Mouse (Mus musculus) olfactory bulb, adult 2 months (tissue): ENCODE results near the gene Farsa. TPM values are rescaled to one million over a fixed set of nuclear protein-coding genes. Genes with fewer than 3 reads are reported as not detected.
A peak's percentile ranks its signal among the peaks of the same experiment; 100 is the strongest.
"Not testable (repeated sequence)": the region's sequence is repeated elsewhere in the genome, so short reads cannot be mapped to it uniquely, and the experiment has no call there.

Experiments used
- H3K27ac ChIP-seq: fragments of 200-500 bp; 2 replicates; pipeline ENCODE4 v1.5.1; 2012; ENCODE audit warnings: low read depth, low read length; ENCODE audit not compliant: insufficient read depth
- H3K4me1 ChIP-seq: fragments of 200-500 bp; 2 replicates; pipeline ENCODE4 v1.6.1; 2012; ENCODE audit warnings: low read length; ENCODE audit not compliant: control insufficient read depth, insufficient read depth
- H3K4me3 ChIP-seq: fragments of 200-500 bp; 2 replicates; pipeline ENCODE4 v1.5.1; 2012; ENCODE audit warnings: mild to moderate bottlenecking, low read depth, low read length, moderate library complexity; ENCODE audit not compliant: insufficient read depth
- CTCF ChIP-seq: fragments of 200-500 bp; IDR thresholded peaks from 2 replicates; pipeline ENCODE4 v1.5.1; 2012; ENCODE audit warnings: low read depth, mild to moderate bottlenecking, low read length, moderate library complexity; ENCODE audit not compliant: insufficient read depth
- POLR2A ChIP-seq: fragments of 200-500 bp; IDR thresholded peaks from 2 replicates; pipeline ENCODE4 v1.6.1; 2012; ENCODE audit warnings: mild to moderate bottlenecking, low read depth, low read length, moderate library complexity; ENCODE audit not compliant: insufficient read depth
- WGBS: fragments of 180-500 bp; shearing (Covaris S2); methylation state at CpG from one replicate; pipeline ENCODE4 v1.1.7; 2018; 5-methylcytosine and 5-hydroxymethylcytosine counted together
- polyA plus RNA-seq: library from polyadenylated mRNA; stranded (reverse); fragments of >200 nt; gene quantifications from 2 replicates; pipeline ENCODE4 v1.2.4, GENCODE M21; 2012; ENCODE audit warnings: low replicate concordance; ENCODE audit not compliant: missing spikeins, insufficient read depth, insufficient read length

Gene Farsa
- polyA plus RNA-seq, 1 experiment: not detected

DNA sequence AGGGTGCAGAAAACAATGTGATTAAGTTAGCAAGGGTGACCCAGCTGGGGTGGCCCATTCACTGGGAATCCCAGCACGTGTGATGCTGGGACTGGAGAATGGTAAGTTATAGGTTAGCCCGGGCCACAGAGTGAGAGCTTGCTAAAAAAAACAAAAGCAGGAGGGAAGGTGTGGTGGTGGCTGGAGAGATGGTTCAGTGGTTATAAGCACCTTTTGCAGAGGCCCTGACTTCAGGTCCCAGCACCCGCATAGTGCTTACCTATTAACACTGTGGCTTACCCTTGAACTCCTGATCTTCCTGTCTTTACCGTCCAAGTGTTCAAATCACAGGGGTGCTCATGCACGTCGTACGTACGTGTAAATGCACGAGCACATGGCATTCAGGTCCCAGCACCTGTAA, 50.2 kb downstream of the Farsa start:
- 95% methylated on average over 9 of the region's 9 CpGs for WGBS
- no peak overlapping the region for H3K27ac ChIP-seq
- no peak for TF ChIP-seq POLR2A
- TF ChIP-seq CTCF: no peak
- no peak overlapping the region for H3K4me3 ChIP-seq
- H3K4me1 ChIP-seq: peaks cover 15% of the 10 kb centered on the region

DNA sequence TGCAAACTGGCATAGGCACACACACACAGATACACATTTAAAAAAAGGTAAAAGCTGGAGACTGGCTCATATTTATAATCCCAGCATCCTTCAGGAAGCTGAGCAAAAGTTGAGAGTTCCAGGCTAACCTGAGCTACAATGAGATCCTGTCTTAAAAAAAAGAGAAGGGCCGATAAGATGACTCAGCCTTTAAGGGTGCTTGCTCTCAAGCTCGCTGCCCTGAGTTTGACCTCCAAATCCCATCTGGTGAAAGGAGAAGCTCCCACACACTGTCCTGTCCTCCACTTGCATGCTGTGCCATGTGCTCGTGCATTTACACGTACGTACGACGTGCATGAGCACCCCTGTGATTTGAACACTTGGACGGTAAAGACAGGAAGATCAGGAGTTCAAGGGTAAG, 50.7 kb downstream of the Farsa start:
- no peak overlapping the region for H3K27ac ChIP-seq
- TF ChIP-seq CTCF: no peak
- no peak for TF ChIP-seq POLR2A
- peaks cover 14% of the 10 kb centered on the region for H3K4me1 ChIP-seq
- no peak overlapping the region for H3K4me3 ChIP-seq
- 82% methylated on average over 8 of the region's 8 CpGs for WGBS

DNA sequence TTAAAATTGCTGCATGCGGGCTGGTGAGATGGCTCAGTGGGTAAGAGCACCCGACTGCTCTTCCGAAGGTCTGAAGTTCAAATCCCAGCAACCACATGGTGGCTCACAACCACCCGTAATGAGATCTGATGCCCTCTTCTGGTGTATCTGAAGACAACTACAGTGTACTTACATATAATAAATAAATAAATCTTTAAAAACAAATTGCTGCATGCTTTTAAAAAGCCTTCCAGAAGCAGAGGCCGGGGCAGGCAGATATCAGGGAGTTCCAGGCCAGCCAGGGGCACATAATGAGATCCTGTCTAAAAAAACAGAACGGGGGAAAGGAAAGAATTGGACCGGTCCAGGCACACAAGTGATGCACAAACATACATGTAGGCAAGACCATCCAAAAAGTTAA, 51.2 kb downstream of the Farsa start:
- not testable (repeated sequence) for H3K27ac ChIP-seq, H3K4me3 ChIP-seq
- peaks cover 16% of the 10 kb centered on the region for H3K4me1 ChIP-seq
- WGBS: 31% methylated on average over 7 of the region's 7 CpGs

DNA sequence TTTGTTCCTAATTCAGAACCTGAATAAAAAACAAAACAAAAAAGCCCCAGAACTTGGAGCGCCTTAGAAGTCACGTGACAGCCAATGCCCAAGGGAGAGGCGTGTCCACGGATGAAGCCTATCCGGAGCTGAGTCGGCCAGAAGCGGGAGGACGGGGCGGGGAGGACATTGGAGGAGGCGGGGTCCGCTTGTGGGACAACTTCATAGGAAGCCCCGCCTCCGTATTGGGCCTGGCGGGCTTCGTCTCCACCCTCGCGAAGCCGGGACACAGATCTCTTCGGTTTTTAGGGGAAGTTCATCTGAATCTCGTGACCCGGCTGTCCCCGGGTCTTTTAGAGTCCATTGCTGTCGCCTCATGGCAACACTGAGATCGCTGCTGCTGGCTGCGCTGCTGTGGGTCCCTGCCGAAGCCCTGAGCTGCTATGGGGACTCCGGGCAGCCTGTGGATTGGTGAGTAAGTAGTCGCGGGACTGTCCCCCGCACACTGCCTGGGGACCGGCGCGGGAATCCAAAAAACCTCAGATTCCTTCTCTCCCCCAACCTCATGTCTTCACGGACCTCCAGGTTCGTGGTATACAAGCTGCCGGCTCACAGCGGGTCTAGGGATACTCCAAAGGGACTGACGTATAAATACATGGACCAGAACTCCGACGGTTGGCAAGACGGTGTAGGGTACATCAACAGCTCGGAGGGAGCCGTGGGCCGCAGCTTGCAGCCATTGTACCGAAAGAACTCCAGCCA, 51.8 kb downstream of the Farsa start, which contains the start of gene Dnase2a:
Gene Dnase2a, plus strand, starts transcription at position 140 of the 741 bp plus-strand sequence.
- Histone ChIP-seq H3K4me1 (peaks cover 19% of the 10 kb centered on the region), H3K4me3 (peak within 1 kb of the TSS; percentile 46), H3K27ac (no peak within 1 kb of the TSS)
- WGBS: 6% methylated on average over 45 of the region's 45 CpGs
- TF ChIP-seq POLR2A (0 out of 2 replicates have a peak, but pooled peaks have one; percentile 28), CTCF (no peak)

DNA sequence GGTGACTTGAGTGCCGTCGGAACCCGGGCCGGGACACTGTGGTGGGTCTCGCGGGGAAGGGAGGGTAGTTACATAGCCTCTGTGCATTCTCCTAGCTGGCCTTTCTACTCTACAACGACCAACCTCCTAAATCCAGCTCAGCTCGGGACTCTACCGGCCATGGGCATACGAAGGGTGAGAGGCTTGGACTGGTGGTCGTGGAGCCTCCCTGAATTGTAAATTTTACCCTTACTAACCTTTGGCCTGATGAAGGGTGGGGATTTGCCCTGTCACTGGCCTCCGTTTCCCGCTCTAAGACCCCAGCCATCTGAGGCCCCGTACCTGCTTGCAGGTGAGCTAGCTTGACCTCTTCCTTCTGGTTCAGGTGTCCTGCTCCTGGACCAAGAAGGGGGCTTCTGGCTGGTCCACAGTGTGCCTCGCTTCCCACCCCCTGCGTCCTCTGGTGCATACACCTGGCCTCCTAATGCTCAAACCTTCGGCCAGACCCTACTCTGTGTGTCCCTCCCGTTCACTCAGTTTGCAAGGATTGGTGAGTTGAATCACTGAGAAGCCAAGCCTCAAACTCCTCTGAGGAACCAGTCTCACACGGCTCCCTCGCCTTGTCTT, 52.5 kb downstream of the Farsa start:
- Histone ChIP-seq H3K4me3 (peak overlapping the region; percentile 46; the same call in 1 of the 2 replicates), H3K4me1 (peaks cover 19% of the 10 kb centered on the region), H3K27ac (no peak overlapping the region)
- TF ChIP-seq CTCF: no peak
- no peak for TF ChIP-seq POLR2A
- 62% methylated on average over 20 of the region's 20 CpGs for WGBS

DNA sequence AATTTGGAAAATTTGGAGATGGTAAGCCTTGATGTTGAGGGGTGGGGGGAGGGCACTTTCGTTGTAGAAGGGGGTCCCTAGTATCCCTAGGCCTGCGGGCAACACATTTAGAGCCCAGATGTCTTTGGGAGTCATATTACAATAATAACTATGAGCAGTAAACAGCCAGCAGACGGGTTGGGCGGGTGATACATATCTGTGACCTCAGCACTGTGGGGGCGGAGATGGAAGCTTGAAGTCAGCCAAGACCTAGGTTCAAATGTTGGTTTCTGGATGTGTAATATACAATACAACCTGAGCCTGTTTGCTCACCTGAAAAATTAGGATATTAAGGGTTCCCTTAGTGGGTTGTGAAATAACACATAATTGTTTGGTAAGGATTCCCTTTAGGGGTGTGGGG, 53.2 kb downstream of the Farsa start:
- H3K4me1 ChIP-seq: peaks cover 19% of the 10 kb centered on the region
- WGBS: 83% methylated on average over 5 of the region's 5 CpGs
- no peak overlapping the region for H3K27ac ChIP-seq

DNA sequence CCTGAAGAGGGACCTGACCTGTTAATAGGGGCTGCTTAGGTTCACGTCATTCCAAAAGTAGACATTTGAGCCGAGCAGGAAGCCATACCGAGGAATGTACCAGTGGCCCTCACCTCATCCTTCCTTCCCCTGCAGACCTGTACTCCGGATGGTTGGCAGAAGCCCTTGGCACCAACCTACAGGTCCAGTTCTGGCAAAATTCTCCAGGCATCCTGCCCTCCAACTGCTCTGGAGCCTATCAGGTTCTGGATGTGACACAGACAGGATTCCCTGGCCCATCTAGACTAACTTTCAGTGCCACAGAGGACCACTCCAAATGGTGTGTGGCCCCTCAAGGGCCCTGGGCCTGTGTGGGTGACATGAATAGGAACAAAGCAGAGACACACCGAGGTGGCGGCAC, 53.8 kb downstream of the Farsa start:
- H3K27ac ChIP-seq: no peak overlapping the region
- H3K4me1 ChIP-seq: peaks cover 19% of the 10 kb centered on the region
- WGBS: 88% methylated on average over 6 of the region's 6 CpGs
- TF ChIP-seq CTCF (no peak), POLR2A (no peak)
- H3K4me3 ChIP-seq: no peak overlapping the region

More for the DNA sequence above, 53.2 kb downstream of the Farsa start:
- H3K4me3 ChIP-seq: no peak overlapping the region
- TF ChIP-seq POLR2A: no peak
- no peak for TF ChIP-seq CTCF

DNA sequence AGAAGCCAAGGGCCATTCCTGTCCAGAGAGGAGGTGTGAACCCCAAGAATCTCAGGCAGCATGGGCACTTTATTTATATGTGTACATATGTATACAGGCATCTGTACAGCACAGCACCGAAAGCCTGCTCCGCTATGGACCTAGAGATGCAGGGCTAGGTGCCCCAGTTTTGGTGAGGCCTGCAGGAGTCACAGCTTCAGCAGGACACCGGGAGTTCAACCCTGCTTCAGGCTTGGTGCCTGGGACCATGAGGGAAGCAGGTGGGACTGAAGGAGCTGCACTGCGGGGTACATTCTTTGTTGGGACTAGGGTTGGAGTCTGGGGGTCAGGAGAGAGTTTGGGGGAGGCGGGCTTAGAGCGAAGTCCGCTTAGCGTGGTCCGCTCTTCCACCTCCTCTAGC, 55.1 kb downstream of the Farsa start:
- TF ChIP-seq POLR2A (no peak), CTCF (no peak)
- 92% methylated on average over 9 of the region's 9 CpGs for WGBS
- Histone ChIP-seq H3K4me3 (no peak overlapping the region), H3K27ac (no peak overlapping the region), H3K4me1 (peaks cover 19% of the 10 kb centered on the region)

DNA sequence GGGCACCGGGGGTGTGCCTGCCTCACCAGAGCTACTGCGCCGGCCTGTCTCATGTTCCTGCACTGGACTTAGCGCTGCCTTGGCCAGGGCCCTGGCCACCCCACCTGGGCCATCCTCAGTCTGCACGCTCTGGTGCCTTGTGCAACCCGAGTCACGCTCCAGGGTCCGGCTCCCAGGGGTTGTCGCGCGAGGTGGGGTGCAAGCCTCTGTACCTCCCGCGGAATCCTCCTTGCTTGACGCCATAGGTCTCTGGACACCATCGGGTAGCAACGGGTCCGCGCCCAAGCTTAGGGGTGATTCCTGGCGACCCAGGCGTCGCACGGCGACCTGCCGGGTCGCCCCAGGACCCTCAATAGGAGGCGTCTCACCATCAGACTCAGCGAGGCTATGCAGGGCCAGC, 55.6 kb downstream of the Farsa start:
- Histone ChIP-seq H3K4me1 (peaks cover 19% of the 10 kb centered on the region), H3K27ac (no peak overlapping the region), H3K4me3 (no peak overlapping the region)
- WGBS: 64% methylated on average over 27 of the region's 27 CpGs
- TF ChIP-seq POLR2A (no peak), CTCF (no peak)
